Mouse (Mus musculus) midbrain, embryonic 11.5 days (tissue): ENCODE measurements around the gene Wnt3a. TPM values are rescaled to one million over a fixed set of nuclear protein-coding genes. Genes with fewer than 3 reads are reported as not detected.
"Not testable (repeated sequence)": the region's sequence is repeated elsewhere in the genome, so short reads cannot be mapped to it uniquely, and the experiment has no call there.

Experiments
- ATAC-seq: fragments of 200-750 bp; cut with Nextera tagmentation; 2 replicates; pipeline ENCODE4 v1.8.0; 2017; ENCODE audit warnings: moderate TSS enrichment, moderate library complexity; ENCODE audit not compliant: low FRiP score
- DNase-seq: peaks from one replicate; pipeline ENCODE4 v3.0.0; 2015; ENCODE audit warnings: low spot score; ENCODE audit errors: missing footprints
- H3K27ac ChIP-seq: fragments of 300-500 bp; sonication (generic); 2 replicates; pipeline ENCODE4 v1.5.1; 2014; ENCODE audit warnings: low read depth, low read length
- H3K27me3 ChIP-seq: fragments of 300-500 bp; sonication (generic); 2 replicates; pipeline ENCODE4 v1.6.1; 2014; ENCODE audit warnings: mild to moderate bottlenecking, low read length, moderate library complexity, mixed read lengths; ENCODE audit not compliant: control insufficient read depth, insufficient read depth
- H3K36me3 ChIP-seq: fragments of 300-500 bp; sonication (generic); 2 replicates; pipeline ENCODE4 v1.6.1; 2014; ENCODE audit warnings: mild to moderate bottlenecking, low read length, moderate library complexity, mixed read lengths; ENCODE audit not compliant: control insufficient read depth, insufficient read depth
- H3K4me1 ChIP-seq: fragments of 300-500 bp; sonication (generic); 2 replicates; pipeline ENCODE4 v1.6.1; 2014; ENCODE audit warnings: low read length; ENCODE audit not compliant: control insufficient read depth, insufficient read depth
- H3K4me2 ChIP-seq: fragments of 300-500 bp; sonication (generic); 2 replicates; pipeline ENCODE4 v1.6.1; 2014; ENCODE audit warnings: mild to moderate bottlenecking, moderate library complexity
- H3K4me3 ChIP-seq: fragments of 300-500 bp; sonication (generic); 2 replicates; pipeline ENCODE4 v1.5.1; 2014; ENCODE audit warnings: low read depth, low read length
- H3K9ac ChIP-seq: fragments of 300-500 bp; sonication (generic); 2 replicates; pipeline ENCODE4 v1.6.1; 2014; ENCODE audit warnings: low read length
- H3K9me3 ChIP-seq: fragments of 300-500 bp; sonication (generic); 2 replicates; pipeline ENCODE4 v1.6.1; 2016; ENCODE audit warnings: low read length; ENCODE audit not compliant: control insufficient read depth
- WGBS: fragments of 180-500 bp; shearing (Covaris S2); extraction: QIAGEN DNeasy Blood & Tissue Kit; methylation state at CpG from one replicate; pipeline ENCODE4 v1.1.7; 2014; 5-methylcytosine and 5-hydroxymethylcytosine counted together
- polyA plus RNA-seq: library from polyadenylated mRNA; unstranded; fragments of >200 nt; fragmentation: Nextera tagmentation; extraction: Ambion mirVana; gene quantifications from 2 replicates; pipeline ENCODE4 v1.2.1, GENCODE M21; 2014

The Wnt3a gene
- polyA plus RNA-seq, 1 experiment from 2014 or later, result 2.0 TPM

- no peak overlapping the region for H3K27ac ChIP-seq
- H3K4me1 ChIP-seq, result peaks cover 12% of the 10 kb centered on the region
- no peak overlapping the region for H3K9ac ChIP-seq
- H3K4me2 ChIP-seq, result no peak overlapping the region
- peak; percentile 96 for DNase-seq
- H3K4me3 ChIP-seq, result no peak overlapping the region
- 0 out of 2 replicates have a peak, but pooled peaks have one; percentile 30 for ATAC-seq
- 18% methylated on average over 10 of the region's 10 CpGs for WGBS
- H3K27me3 ChIP-seq, result peaks cover 45% of the 10 kb centered on the region
- H3K36me3 ChIP-seq, result no peaks in the 10 kb centered on the region
- H3K9me3 ChIP-seq, result no peaks in the 10 kb centered on the region
These were observed 12.4 kb upstream of the Wnt3a start for GRCm38 (mm10) chr11:59302700-59303569.

GRCm38 (mm10) chr11:59301053-59301452 is 10.5 kb upstream of the Wnt3a start:
- H3K27me3 ChIP-seq, result peaks cover 26% of the 10 kb centered on the region
- H3K4me3 ChIP-seq, ATAC-seq, H3K36me3 ChIP-seq, H3K4me2 ChIP-seq, H3K4me1 ChIP-seq, H3K27ac ChIP-seq, DNase-seq, H3K9ac ChIP-seq, H3K9me3 ChIP-seq: not testable (repeated sequence)
- 60% methylated on average over 2 of the region's 2 CpGs for WGBS

GRCm38 (mm10) chr11:59300185-59300584 is 9.6 kb upstream of the Wnt3a start:
- no peak overlapping the region for H3K4me2 ChIP-seq
- H3K27ac ChIP-seq, result no peak overlapping the region
- no peaks in the 10 kb centered on the region for H3K36me3 ChIP-seq
- ATAC-seq (no peak), DNase-seq (peak; percentile 89)
- 22% methylated on average over 3 of the region's 3 CpGs for WGBS
- H3K4me1 ChIP-seq, result no peaks in the 10 kb centered on the region
- no peak overlapping the region for H3K4me3 ChIP-seq
- peaks cover 19% of the 10 kb centered on the region for H3K27me3 ChIP-seq
- H3K9me3 ChIP-seq, result no peaks in the 10 kb centered on the region
- H3K9ac ChIP-seq, result no peak overlapping the region

- H3K9ac ChIP-seq, result no peak overlapping the region
These were observed 7.4 kb upstream of the Wnt3a start for GRCm38 (mm10) chr11:59297941-59298340.

GRCm38 (mm10) chr11:59293616-59294015 is 3.1 kb upstream of the Wnt3a start:
- H3K4me3 ChIP-seq, result no peak overlapping the region
- H3K4me2 ChIP-seq, result no peak overlapping the region
- DNase-seq (no peak), ATAC-seq (no peak)
- peaks cover 2% of the 10 kb centered on the region; the same call in 1 of the 2 replicates for H3K4me1 ChIP-seq
- no peak overlapping the region for H3K9ac ChIP-seq
- H3K27me3 ChIP-seq, result peaks cover 49% of the 10 kb centered on the region
- H3K36me3 ChIP-seq, result no peaks in the 10 kb centered on the region
- 25% methylated on average over 7 of the region's 7 CpGs for WGBS
- H3K27ac ChIP-seq, result no peak overlapping the region
- H3K9me3 ChIP-seq, result no peaks in the 10 kb centered on the region

More at GRCm38 (mm10) chr11:59297941-59298340, 7.4 kb upstream of the Wnt3a start:
- Histone ChIP-seq H3K4me3 (no peak overlapping the region), H3K36me3 (no peaks in the 10 kb centered on the region), H3K9me3 (no peaks in the 10 kb centered on the region), H3K4me2 (no peak overlapping the region), H3K4me1 (no peaks in the 10 kb centered on the region), H3K27me3 (peaks cover 6% of the 10 kb centered on the region), H3K27ac (no peak overlapping the region)
- no peak for ATAC-seq
- 20% methylated on average over 7 of the region's 7 CpGs for WGBS
- peak; percentile 91 for DNase-seq

GRCm38 (mm10) chr11:59289706-59290105 is 846 bp downstream of the Wnt3a start:
- Histone ChIP-seq H3K9ac (no peak overlapping the region), H3K36me3 (no peaks in the 10 kb centered on the region), H3K27ac (no peak overlapping the region), H3K9me3 (no peaks in the 10 kb centered on the region), H3K4me2 (peak overlapping the region; percentile 41), H3K4me3 (peak overlapping the region; percentile 25), H3K4me1 (peaks cover 2% of the 10 kb centered on the region; the same call in 1 of the 2 replicates), H3K27me3 (peaks cover 69% of the 10 kb centered on the region)
- DNase-seq (peak; percentile 95), ATAC-seq (no peak)
- under 1% methylated on average over 25 of the region's 25 CpGs for WGBS

- Histone ChIP-seq H3K36me3 (no peaks in the 10 kb centered on the region), H3K4me3 (no peak overlapping the region), H3K9me3 (no peaks in the 10 kb centered on the region), H3K9ac (no peak overlapping the region), H3K27me3 (peaks cover 35% of the 10 kb centered on the region), H3K4me2 (no peak overlapping the region), H3K4me1 (no peaks in the 10 kb centered on the region; the same call in 1 of the 2 replicates), H3K27ac (no peak overlapping the region)
- ATAC-seq (no peak), DNase-seq (no peak)
- 12% methylated on average over 14 of the region's 14 CpGs for WGBS
These were observed 6.4 kb downstream of the Wnt3a start for GRCm38 (mm10) chr11:59284146-59284545.

- no peak overlapping the region for H3K4me2 ChIP-seq
- ATAC-seq, result no peak
- H3K4me1 ChIP-seq, result no peaks in the 10 kb centered on the region
- H3K4me3 ChIP-seq, result no peak overlapping the region
- 89% methylated on average over 10 of the region's 10 CpGs for WGBS
- no peak for DNase-seq
- H3K36me3 ChIP-seq, result no peaks in the 10 kb centered on the region
- H3K27me3 ChIP-seq, result peaks cover 23% of the 10 kb centered on the region
- no peak overlapping the region for H3K9ac ChIP-seq
- no peak overlapping the region for H3K27ac ChIP-seq
- H3K9me3 ChIP-seq, result no peaks in the 10 kb centered on the region
These were observed 7.6 kb downstream of the Wnt3a start for GRCm38 (mm10) chr11:59282933-59283332.

GRCm38 (mm10) chr11:59282111-59282510 is 8.4 kb downstream of the Wnt3a start:
- no peaks in the 10 kb centered on the region for H3K9me3 ChIP-seq
- no peak overlapping the region for H3K9ac ChIP-seq
- DNase-seq (no peak), ATAC-seq (no peak)
- no peak overlapping the region for H3K27ac ChIP-seq
- no peaks in the 10 kb centered on the region for H3K36me3 ChIP-seq
- 78% methylated on average over 5 of the region's 5 CpGs for WGBS
- H3K4me2 ChIP-seq, result no peak overlapping the region
- H3K4me1 ChIP-seq, result no peaks in the 10 kb centered on the region
- H3K4me3 ChIP-seq, result no peak overlapping the region
- peaks cover 15% of the 10 kb centered on the region for H3K27me3 ChIP-seq
